Mouse (Mus musculus) c-Kit-positive CD71-positive TER-119-positive erythroid progenitor cells, embryonic 14.5 days (primary cell): ENCODE measurements around the gene Ceacam19.

Experiments
- DNase-seq: peaks from one replicate; pipeline ENCODE4 v3.0.0-alpha.2; 2013; ENCODE audit warnings: low spot score

The Ceacam19 gene

DNA sequence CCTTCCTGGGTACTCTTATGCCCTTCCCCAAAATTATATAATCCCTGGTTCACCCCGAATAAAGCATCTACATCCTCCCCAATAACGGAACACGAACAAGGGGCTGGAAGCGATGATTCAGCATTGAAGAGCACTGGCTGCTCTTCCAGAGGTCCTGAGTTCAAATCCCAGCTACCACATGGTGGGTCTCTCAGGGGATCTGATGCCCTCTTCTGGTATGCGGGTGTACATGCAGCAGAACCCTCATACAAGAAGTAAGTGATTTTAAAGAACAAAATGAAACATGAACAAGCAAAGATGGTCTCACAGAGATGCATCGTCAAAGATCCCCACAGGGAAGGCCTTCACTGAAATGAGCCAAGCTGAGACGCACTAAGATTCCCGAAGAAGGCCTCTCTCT is 7.0 kb downstream of the Ceacam19 start:
- DNase-seq = no peak

- no peak for DNase-seq
Observed at GRCm38 (mm10) chr7:19876781-19877425, 10.9 kb downstream of the Ceacam19 start.

DNA sequence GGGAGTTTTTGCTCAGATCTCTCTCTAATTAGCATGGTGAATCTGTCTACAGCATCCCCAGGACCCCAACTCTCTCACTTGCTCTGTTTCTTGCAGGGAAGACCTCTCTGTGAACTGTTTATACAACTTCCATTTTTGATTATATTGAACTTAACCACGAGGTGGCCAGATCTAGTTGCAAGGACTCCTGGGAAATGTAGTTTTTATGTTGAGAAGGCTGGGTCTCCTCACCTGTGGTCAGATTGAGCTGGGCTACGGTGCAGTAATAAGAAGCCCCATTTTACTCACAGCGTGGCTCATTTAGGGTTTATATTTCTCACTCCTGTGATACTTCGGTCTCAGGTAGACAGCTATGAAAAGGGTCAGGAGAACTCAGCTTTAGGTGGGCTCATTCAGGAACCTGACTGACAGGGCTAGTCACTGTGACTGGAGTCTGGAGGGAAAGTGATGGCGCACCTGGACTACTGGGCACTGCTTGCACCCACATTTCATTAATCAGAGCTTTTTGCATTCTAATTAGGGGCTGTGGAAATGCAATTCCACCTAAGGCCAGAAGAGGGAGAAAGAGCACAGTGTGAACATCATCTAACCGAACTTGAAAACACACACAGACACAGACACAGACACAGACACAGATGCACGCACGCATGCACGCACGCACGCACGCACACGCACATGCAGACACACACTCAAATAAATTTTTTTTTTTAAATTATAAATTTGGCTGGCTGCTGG is 11.7 kb downstream of the Ceacam19 start:
- peak; percentile 32 for DNase-seq

- DNase-seq = no peak
Observed at GRCm38 (mm10) chr7:19871943-19872601, 15.7 kb downstream of the Ceacam19 start.

DNA sequence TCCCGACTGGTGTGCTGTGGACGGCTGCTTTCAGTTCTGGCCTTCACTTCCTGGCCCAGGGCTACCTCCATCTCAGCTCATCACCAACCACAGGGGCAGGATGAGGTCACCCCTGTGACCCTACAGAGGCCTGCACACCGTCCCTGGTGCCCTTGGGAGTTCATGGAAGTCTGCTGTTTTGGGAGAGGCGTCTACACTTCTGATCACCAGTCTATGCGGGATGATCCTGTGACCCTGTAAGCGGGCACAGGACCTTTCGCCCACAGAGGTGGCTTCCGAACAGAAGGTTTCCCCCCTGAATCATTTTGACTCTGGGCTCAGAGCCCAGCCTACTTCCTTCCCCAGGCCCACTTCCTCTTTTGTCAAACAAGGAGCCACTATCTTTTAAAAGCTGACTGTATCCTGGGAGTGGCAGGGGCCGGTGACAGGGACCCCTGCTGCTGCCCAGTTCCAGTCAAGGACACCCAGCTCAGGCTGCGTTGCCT is 16.6 kb downstream of the Ceacam19 start:
- DNase-seq = no peak

- DNase-seq = no peak
Observed at GRCm38 (mm10) chr7:19867751-19868399, 19.9 kb downstream of the Ceacam19 start.

DNA sequence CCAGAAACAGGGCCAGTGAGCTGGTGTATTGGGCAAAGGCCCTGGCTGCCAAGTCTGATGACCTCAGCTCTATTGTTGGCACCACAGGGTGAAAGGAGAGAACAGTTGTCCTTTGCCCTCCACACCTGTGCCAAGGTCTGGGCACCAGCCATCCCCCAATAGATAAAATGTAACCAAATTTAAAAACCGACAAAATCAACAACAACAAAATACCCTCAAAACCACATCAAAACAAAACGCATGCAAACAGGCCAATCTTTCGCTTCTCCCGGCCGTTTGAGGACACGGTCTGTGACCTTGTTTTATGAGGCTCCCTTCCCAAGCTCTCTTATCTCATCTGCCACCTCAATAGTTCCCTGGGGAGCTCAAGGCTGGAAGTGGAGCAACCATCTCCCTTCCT is 21.3 kb downstream of the Ceacam19 start:
- no peak for DNase-seq

GRCm38 (mm10) chr7:19865246-19866036 is 22.3 kb downstream of the Ceacam19 start:
- no peak for DNase-seq

DNA sequence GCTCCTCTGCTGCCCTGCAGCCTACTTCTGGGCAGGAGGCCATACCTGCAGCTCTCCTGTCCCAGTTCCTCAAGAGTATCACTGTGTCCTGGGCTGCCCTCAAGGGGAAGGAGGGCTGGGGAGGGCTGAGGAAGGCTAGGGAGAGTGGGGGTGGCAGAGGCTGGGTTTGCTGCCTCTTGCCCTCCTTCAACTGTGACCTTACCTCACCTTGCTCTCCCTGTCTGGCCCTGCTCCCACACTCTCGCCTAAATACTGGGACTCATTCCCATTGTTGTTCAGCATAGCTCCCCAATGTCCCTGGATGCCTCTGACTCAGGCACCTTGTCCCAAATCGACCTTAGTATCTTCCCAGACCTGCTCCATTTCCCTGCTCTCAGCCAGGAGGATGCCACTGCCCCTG is 23.5 kb downstream of the Ceacam19 start:
- DNase-seq = no peak

GRCm38 (mm10) chr7:19861199-19861598 is 26.6 kb downstream of the Ceacam19 start, which contains the start of gene Ceacam16:
TSS of gene Ceacam16 (minus strand) at chr7:19861299.
- DNase-seq = no peak

GRCm38 (mm10) chr7:19859740-19860139 is 28.0 kb downstream of the Ceacam19 start:
- no peak for DNase-seq

DNA sequence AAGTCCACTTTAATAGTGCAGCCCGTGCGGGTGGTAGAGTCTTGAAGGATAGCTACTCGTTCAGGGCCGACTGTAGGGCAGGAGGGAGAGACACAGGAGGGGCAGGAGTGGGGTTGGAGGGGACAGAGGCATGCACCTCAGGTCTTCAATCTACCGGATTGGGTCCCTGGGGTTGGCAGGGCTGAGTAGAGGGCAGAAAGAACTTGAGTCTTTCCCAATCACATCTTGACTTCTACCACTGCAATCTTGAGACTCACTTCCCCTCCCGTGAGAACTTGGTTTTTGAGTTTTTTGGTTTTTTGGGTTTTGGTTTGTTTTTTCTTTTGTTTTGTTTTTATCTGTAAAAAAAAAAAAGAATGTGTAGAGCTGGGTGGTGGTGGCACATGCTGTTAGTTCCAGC is 31.5 kb downstream of the Ceacam19 start:
- no peak for DNase-seq

DNA sequence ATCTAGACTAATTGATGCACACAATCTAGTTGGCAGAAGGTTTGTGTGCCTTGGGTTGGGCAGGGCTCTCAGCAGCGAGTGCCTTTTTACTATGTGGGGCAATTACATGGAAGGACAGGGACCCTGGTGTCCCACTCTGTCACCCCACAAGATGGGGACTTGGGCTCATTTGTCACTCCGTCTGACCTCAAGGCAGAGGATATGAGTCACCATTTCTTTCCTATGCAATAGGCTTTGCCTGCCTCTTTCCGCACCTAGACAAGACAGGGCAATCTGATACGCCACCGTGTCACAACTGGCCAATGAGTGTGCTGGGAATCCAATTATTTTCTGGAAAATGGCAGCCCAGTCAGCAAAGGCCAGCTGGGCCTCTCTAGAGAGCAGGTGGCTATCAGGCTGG is 32.1 kb downstream of the Ceacam19 start:
- no peak for DNase-seq

DNA sequence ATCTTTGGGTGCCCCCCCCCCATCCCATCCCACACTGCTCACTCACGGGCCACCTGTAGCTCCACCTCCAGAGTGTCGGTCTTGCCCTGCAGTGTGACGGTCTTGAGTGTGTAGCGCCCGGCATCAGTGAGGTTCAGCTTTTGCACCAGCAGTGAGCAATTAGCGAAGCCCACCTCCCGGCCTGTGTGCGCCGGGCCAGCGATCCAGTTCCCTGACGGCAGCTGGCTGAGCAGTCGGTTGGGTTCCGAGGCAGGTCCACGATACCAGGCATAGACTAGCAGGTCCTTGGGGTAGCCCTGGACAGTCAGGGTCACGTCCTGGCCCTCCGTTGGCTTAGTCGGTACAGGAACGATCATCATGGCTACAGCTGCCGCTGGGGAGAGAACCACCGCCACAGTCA is 34.2 kb downstream of the Ceacam19 start:
- DNase-seq = no peak

DNA sequence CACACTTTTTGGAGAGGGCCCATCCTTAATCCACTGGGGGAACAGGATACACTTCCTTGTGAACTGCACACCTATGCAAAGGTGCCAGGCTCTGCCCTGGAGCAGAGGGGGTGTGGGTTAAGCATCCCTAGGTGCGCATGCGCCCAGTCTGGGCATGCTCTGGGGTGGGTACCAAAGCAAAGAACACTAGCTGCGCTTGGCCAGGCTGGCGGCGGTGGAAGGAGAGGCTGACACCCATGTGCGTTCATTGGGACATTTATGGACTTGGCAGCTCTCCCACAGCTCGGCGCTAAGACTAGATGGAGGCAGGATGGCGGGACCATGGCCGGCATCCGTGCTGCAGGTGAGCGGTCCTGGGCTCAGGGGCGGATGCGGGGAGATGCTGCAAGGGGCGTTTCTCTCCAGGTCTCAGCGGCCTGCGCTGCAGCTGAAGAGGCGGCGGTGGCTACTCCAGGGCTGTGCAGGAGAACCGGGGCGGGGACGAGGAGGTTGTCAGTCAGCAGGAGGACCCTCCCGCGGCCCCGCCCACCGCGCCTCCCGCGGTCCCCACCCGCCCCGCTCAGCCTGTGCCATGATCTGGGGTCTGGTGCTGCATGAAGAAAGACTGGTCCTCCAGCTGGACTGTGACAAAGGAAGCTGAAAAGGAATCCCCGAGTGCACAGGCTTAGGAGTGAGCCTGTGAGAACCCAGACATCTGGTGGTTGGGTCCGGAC is 35.8 kb downstream of the Ceacam19 start, which contains the start of gene Gm19345:
TSS of gene Gm19345 (plus strand) at position 146 of the 713 bp plus-strand sequence.
- DNase-seq = no peak

DNA sequence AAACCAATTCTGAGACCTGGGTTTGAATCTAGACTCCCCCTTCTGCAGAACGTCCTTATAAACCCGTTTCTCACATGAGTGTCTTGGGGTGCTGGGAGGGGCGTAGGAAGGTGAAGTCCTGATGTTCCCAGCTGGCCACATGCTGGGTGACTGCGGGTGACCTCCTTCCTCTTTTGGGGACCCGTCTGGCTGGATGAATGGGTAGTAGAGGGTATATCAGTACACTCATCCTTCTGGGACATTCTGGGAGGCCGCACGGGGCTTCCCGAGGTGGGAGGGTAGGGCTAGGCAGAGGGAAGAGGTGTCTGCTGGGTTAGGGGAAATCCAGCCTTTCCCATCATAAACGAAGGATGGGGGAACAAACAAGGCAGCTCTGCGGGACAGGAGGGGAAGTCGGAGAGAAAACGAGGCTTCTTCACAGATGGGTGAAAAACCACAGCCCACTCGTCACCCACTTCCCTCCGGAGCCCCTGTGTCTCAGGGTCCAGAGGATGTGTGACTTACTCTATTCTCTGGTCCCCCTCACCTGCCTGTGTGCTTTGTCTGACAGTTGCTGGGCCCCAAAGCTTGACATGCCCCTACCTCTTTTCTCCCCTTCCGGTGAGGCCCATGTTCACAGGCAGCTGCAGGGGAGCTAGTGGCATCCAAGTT is 43.1 kb downstream of the Ceacam19 start:
- no peak for DNase-seq

- DNase-seq = no peak
Observed at GRCm38 (mm10) chr7:19843561-19843960, 44.2 kb downstream of the Ceacam19 start.

DNA sequence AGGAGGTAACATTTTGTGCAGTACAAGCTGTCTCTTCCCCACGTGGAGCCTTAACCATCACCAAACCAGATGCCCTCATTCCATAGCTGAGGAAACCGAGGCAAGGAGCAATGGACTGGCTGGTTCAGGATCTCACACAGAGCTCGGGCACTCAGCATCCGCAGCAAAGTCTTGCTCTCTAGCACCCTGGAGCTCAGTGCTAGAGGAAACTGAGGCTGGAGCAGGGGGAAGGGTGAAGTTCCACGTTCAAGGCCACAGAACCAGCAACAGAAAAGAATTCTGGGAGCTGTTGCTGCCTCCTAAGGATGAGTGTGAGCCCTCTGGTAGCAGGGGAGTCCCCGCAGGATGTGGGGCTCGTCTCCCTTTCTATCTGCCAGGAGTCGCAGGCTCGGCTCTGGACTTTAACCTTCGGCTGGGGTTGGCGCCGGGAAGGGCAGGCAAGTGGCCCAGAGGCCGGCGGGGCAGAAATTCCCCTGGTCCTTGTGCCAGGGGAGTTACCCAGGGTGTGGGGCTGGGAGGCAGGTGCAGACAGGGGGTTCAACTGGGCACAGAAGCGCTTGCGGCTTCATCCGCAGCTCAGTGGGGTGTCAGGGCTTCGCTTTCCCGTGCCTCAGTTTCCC is 44.8 kb downstream of the Ceacam19 start:
- no peak for DNase-seq

- no peak for DNase-seq
Observed at GRCm38 (mm10) chr7:19841686-19842413, 45.9 kb downstream of the Ceacam19 start.
